Mouse (Mus musculus) embryonic facial prominence, embryonic 13.5 days (tissue): ENCODE data around the gene Trarg1. TPM values are rescaled to one million over a fixed set of nuclear protein-coding genes. Genes with fewer than 3 reads are reported as not detected.

Experiments used
- ATAC-seq: fragments of 200-750 bp; cut with Nextera tagmentation; 2 replicates; pipeline ENCODE4 v1.8.0; 2017; ENCODE audit warnings: low read depth; ENCODE audit not compliant: insufficient number of reproducible peaks, insufficient read depth, low FRiP score, low TSS enrichment
- H3K27ac ChIP-seq: fragments of 300-500 bp; sonication (generic); 2 replicates; pipeline ENCODE4 v1.5.1; 2015; ENCODE audit warnings: moderate library complexity, mild to moderate bottlenecking, inconsistent platforms
- H3K27me3 ChIP-seq: fragments of 300-500 bp; sonication (generic); 2 replicates; pipeline ENCODE4 v1.6.1; 2015; ENCODE audit warnings: mild to moderate bottlenecking, inconsistent platforms
- H3K36me3 ChIP-seq: fragments of 300-500 bp; sonication (generic); 2 replicates; pipeline ENCODE4 v1.6.1; 2015; ENCODE audit warnings: mild to moderate bottlenecking, inconsistent platforms
- H3K4me1 ChIP-seq: fragments of 300-500 bp; sonication (generic); 2 replicates; pipeline ENCODE4 v1.6.1; 2015; ENCODE audit warnings: inconsistent platforms
- H3K4me2 ChIP-seq: fragments of 300-500 bp; sonication (generic); 2 replicates; pipeline ENCODE4 v1.6.1; 2015; ENCODE audit warnings: moderate library complexity, mild to moderate bottlenecking, inconsistent platforms
- H3K4me3 ChIP-seq: fragments of 300-500 bp; sonication (generic); 2 replicates; pipeline ENCODE4 v1.5.1; 2015; ENCODE audit warnings: mild to moderate bottlenecking, inconsistent platforms
- H3K9ac ChIP-seq: fragments of 300-500 bp; sonication (generic); 2 replicates; pipeline ENCODE4 v1.6.1; 2015; ENCODE audit warnings: mild to moderate bottlenecking, inconsistent platforms
- H3K9me3 ChIP-seq: fragments of 300-500 bp; sonication (generic); 2 replicates; pipeline ENCODE4 v1.6.1; 2016; ENCODE audit warnings: inconsistent platforms
- WGBS: fragments of 180-500 bp; shearing (Covaris S2); methylation state at CpG from one replicate; pipeline ENCODE4 v1.1.7; 2015; ENCODE audit warnings: mixed read lengths; 5-methylcytosine and 5-hydroxymethylcytosine counted together
- polyA plus RNA-seq: library from polyadenylated mRNA; unstranded; fragments of >200 nt; fragmentation: Nextera tagmentation; extraction: Ambion mirVana; gene quantifications from 2 replicates; pipeline ENCODE4 v1.2.1, GENCODE M21; 2015

Gene Trarg1
- polyA plus RNA-seq, 1 experiment from 2014 or later = 0.31 TPM

DNA sequence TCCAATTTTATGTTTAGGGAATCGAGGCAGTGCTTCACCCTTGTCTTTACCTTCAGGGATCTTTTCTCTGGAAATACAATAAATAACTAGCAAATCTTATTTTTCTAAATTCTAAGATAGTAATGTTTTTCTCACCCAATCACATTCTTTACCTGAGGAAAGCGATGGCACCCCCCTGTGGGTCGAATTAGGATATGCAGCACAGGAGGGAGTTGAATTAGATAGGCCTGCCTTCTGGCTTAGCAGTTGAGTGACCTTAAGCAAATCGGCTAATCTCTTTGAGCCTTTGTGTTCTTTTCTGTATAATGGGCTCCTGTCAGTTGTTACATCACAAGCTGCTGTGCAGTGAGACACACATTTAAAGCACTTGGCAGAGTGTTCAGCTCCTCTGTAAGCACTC, 4.9 kb upstream of the Trarg1 start:
- Histone ChIP-seq H3K27ac (no peak overlapping the region), H3K9me3 (no peaks in the 10 kb centered on the region), H3K4me1 (peaks cover 15% of the 10 kb centered on the region), H3K4me2 (no peak overlapping the region), H3K27me3 (peaks cover 73% of the 10 kb centered on the region), H3K9ac (no peak overlapping the region), H3K36me3 (no peaks in the 10 kb centered on the region), H3K4me3 (no peak overlapping the region)
- ATAC-seq = no peak
- WGBS = 39% methylated on average over 4 of the region's 4 CpGs

DNA sequence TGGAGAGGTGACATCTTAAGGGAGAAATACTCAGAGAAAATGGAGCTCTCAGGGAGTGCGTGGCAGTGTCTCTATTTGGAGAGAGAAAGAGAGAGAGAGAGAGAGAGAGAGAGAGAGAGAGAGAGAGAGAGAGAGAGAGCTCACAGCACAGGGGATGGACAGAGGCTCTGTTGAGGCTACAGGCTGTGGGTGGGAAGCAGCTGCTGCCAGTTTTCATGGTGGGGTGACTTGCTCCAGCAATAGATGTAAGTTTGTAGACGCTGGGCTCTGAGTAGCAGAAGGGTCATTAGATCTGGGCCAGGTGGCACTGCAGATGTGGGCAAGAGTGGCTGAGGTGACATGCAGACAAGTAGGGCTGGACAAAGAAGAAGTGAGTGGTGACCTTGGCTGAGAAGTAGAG, 6.0 kb downstream of the Trarg1 start:
- H3K4me1 ChIP-seq = no peaks in the 10 kb centered on the region
- WGBS = 60% methylated on average over 2 of the region's 2 CpGs

DNA sequence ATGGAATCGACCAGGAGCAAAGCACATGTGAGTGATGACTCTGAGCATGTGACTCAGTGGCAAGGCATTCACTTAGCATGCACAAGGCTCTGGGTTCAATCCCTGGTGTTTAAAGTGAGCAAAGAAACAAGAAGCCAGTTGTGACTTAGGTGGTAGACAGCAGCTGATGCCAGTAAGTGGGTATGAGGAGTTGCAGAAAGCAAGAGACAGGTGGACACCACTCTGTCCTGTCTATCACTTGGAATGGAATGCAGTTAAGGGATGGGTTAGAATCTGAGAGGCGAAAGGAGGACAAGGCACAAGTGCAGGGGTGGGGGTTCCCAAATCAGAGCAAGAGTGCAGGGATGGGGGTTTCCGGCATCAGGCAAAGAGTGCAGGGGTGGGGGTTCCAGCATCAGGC, 12.5 kb downstream of the Trarg1 start:
- Histone ChIP-seq H3K4me1 (no peaks in the 10 kb centered on the region), H3K9me3 (no peaks in the 10 kb centered on the region), H3K9ac (no peak overlapping the region), H3K4me3 (no peak overlapping the region), H3K27me3 (no peaks in the 10 kb centered on the region), H3K27ac (no peak overlapping the region), H3K4me2 (no peak overlapping the region), H3K36me3 (no peaks in the 10 kb centered on the region)
- ATAC-seq = no peak
- WGBS = 83% methylated on average over 3 of the region's 3 CpGs

More for the DNA sequence above, 6.0 kb downstream of the Trarg1 start:
- ATAC-seq = no peak
- H3K4me2 ChIP-seq = no peak overlapping the region
- no peak overlapping the region for H3K9ac ChIP-seq
- no peak overlapping the region for H3K27ac ChIP-seq
- no peak overlapping the region for H3K4me3 ChIP-seq
- no peaks in the 10 kb centered on the region for H3K36me3 ChIP-seq
- no peaks in the 10 kb centered on the region for H3K9me3 ChIP-seq
- peaks cover 2% of the 10 kb centered on the region; the same call in 1 of the 2 replicates for H3K27me3 ChIP-seq

DNA sequence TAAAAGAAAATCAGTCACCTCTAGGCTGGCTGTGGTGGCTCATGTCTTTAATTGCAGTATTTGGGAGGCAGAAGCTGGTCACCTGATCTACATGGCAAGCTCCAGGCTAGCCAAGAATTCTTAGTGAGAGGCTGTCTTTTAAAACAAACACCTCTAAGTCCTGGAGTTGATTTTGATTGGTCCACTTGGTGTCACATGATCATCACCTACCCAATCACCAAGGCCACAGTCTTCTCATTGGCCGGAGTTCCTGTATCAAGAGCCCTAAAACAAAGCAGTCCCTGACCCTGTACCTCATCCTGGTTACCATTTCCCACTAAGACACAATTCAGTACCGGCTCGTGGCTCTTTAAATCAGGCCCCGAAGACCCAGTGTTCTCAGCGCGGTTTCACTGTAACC, 16.2 kb downstream of the Trarg1 start:
- no peak overlapping the region for H3K4me3 ChIP-seq
- no peaks in the 10 kb centered on the region for H3K36me3 ChIP-seq
- no peak for ATAC-seq
- no peaks in the 10 kb centered on the region for H3K27me3 ChIP-seq
- H3K9me3 ChIP-seq = no peaks in the 10 kb centered on the region
- no peak overlapping the region for H3K9ac ChIP-seq
- H3K4me2 ChIP-seq = no peak overlapping the region
- WGBS = 64% methylated on average over 6 of the region's 6 CpGs
- H3K27ac ChIP-seq = no peak overlapping the region
- no peaks in the 10 kb centered on the region for H3K4me1 ChIP-seq

DNA sequence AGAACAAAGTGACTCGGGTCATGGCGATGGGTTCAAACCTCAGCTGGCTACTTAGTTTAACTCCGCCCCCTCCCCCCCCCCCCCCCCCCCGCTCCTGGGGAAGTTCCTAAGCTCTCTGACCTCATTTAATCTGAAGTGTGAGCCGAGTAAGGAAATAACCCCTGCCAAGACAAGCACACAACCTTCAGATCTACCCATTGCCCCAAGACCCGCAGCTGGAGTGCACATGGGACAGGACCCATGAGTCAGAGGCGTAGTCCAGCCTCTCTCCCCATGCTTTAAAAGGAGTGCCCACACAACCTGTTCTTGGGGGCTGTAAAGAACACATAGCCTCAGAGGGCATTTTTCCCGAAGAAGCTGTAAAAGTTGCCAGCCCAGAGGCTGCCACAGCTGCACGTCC, 20.0 kb downstream of the Trarg1 start:
- no peak for ATAC-seq
- 68% methylated on average over 7 of the region's 9 CpGs for WGBS
- Histone ChIP-seq H3K27ac (no peak overlapping the region), H3K36me3 (no peaks in the 10 kb centered on the region), H3K4me3 (no peak overlapping the region), H3K4me2 (peak overlapping the region; percentile 20; the same call in 1 of the 2 replicates), H3K9ac (no peak overlapping the region), H3K27me3 (no peaks in the 10 kb centered on the region), H3K9me3 (no peaks in the 10 kb centered on the region), H3K4me1 (no peaks in the 10 kb centered on the region)

DNA sequence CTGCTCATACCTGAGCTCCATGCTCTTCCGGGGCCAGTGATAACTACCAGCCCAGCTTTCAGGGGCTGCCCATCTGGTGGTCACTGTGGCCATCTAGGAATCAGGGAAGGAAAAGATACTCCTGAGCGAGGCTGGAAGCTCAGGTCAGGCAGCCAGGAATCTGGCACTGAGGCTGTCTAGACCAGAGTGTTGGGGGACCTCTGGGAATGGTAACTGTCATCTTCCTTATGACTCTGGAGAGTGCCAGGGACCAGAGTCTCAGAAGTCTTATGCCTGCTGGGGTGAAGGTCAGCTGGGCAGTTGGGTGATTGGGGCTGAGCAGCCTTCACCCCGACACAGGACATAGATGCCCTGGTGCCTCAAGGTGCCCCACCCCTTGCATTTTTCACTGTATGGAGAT, 28.0 kb downstream of the Trarg1 start:
- ATAC-seq = no peak
- Histone ChIP-seq H3K4me1 (peaks cover 19% of the 10 kb centered on the region), H3K9me3 (peaks cover 4% of the 10 kb centered on the region; the same call in 1 of the 2 replicates), H3K36me3 (no peaks in the 10 kb centered on the region), H3K4me3 (no peak overlapping the region), H3K4me2 (no peak overlapping the region), H3K27ac (no peak overlapping the region), H3K27me3 (no peaks in the 10 kb centered on the region), H3K9ac (no peak overlapping the region)
- WGBS = 70% methylated on average over 3 of the region's 3 CpGs

DNA sequence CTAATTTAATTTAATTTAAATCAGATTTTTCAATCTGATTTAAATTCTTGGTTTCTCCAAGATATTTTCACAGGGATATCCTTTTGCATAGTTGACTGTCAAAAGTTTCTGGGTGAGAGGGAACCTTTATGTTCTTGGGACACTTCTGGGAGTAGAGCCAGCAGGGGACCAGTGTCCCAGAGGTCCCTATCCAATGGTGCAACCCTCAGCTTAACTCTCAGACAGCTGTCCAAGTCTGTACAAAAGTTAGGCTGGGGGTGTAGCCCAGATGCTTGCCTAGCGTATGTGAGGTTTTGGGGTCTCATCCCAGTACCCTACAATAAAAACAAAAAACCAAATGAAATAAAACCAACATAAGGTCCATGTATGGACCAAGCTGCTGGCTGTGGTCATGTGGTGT, 28.5 kb downstream of the Trarg1 start:
- peaks cover 19% of the 10 kb centered on the region for H3K4me1 ChIP-seq
- H3K27me3 ChIP-seq = no peaks in the 10 kb centered on the region
- H3K36me3 ChIP-seq = no peaks in the 10 kb centered on the region
- H3K4me3 ChIP-seq = no peak overlapping the region
- H3K9me3 ChIP-seq = peaks cover 4% of the 10 kb centered on the region; the same call in 1 of the 2 replicates
- H3K4me2 ChIP-seq = no peak overlapping the region
- H3K9ac ChIP-seq = no peak overlapping the region
- WGBS = 79% methylated on average over 1 of the region's 1 CpGs
- no peak overlapping the region for H3K27ac ChIP-seq
- no peak for ATAC-seq

DNA sequence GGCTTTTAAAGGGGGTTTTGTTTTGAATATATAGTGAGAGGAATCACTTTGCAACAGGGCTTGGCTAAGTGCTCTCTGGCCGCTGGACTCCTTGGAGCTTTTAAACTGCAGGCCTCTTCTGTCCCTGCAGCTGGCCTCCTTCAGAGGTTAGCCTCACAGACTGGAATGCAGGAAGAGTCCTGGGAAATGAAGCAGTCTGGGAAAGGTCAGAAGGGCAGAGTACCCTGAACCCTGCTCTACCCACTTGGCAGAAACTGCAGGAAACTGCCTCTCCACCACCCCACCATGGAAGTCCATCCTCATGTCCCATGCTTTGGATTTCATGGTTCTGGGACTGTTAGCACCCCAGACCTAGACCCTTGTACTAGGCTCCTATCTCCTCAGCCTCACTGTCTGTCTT, 29.3 kb downstream of the Trarg1 start:
- H3K27me3 ChIP-seq = no peaks in the 10 kb centered on the region; the same call in 1 of the 2 replicates
- H3K9ac ChIP-seq = no peak overlapping the region
- ATAC-seq = no peak
- H3K4me3 ChIP-seq = no peak overlapping the region
- no peak overlapping the region for H3K27ac ChIP-seq
- H3K4me2 ChIP-seq = no peak overlapping the region
- peaks cover 19% of the 10 kb centered on the region for H3K4me1 ChIP-seq
- H3K36me3 ChIP-seq = no peaks in the 10 kb centered on the region
- peaks cover 4% of the 10 kb centered on the region; the same call in 1 of the 2 replicates for H3K9me3 ChIP-seq
- WGBS = 34% methylated on average over 1 of the region's 1 CpGs

DNA sequence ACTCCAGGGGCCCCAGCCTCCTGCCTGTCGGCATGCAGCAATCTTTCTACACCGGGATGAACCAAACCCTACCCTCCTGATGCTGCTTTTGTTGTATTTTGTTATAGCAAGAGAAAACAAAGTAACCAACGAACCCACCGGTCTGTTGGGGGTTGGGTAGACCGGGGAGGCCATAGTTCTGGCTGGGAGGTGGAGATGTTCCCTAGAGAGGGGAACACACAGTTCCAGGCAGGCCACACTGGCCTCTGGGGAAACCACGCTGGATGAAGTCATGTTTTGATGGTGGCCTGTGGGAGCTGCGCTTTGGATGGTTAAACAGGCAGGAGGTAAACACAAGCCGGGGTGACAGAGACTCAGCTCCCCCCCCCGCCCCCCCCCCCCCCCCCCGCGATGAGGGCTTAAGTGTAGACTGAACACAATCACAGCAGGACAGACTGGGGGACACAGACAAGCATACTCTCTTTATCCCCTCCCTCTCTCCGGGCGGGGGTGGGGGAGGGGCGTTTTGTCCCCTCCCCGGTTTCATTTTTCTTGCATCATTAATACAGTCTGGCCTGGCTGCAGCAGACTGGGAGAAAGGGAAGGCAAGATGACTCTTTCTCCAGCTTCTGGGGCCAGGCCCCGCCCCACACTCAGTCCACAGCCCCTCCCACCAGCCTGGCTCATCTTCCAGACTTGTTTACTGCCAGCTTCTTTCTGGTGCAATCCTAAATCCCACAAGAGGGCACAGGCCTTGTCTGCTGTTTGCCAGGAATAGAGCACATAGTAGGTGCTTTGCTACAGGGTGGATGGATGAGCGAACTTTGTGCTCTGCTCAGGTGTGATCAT, 30.2 kb downstream of the Trarg1 start:
- Histone ChIP-seq H3K27ac (peak overlapping the region; percentile 39; the same call in 1 of the 2 replicates), H3K9ac (no peak overlapping the region; the same call in 1 of the 2 replicates), H3K4me1 (peaks cover 19% of the 10 kb centered on the region), H3K27me3 (no peaks in the 10 kb centered on the region; the same call in 1 of the 2 replicates), H3K9me3 (peaks cover 4% of the 10 kb centered on the region; the same call in 1 of the 2 replicates), H3K4me3 (peak overlapping the region; percentile 12; the same call in 1 of the 2 replicates), H3K36me3 (no peaks in the 10 kb centered on the region), H3K4me2 (peak overlapping the region; percentile 41)
- ATAC-seq = peak; percentile 44; the same call in 1 of the 2 replicates
- WGBS = 23% methylated on average over 13 of the region's 17 CpGs

DNA sequence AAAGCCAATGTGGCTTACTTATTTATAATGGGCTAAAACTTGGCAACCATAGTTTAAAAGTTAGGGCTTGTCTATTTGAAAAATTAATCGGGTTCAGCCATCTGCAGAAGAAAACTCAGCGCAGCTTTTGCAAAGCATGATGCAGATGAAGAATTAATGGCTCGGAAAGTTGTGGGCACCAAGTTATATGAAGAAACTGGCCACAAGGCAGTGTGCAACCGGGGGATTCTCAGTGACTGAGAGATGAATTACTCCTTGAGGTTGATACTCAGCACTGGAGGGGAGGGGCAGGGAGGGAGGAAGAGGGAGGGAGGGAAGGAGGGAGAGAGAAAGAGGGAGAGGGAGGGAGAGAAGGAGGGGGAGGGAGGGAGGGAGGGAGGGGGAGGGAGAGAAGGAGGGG, 37.4 kb downstream of the Trarg1 start:
- Histone ChIP-seq H3K27ac (no peak overlapping the region), H3K9ac (no peak overlapping the region), H3K9me3 (no peaks in the 10 kb centered on the region), H3K4me2 (no peak overlapping the region), H3K36me3 (no peaks in the 10 kb centered on the region), H3K27me3 (no peaks in the 10 kb centered on the region; the same call in 1 of the 2 replicates), H3K4me1 (peaks cover 2% of the 10 kb centered on the region; the same call in 1 of the 2 replicates), H3K4me3 (no peak overlapping the region)
- 69% methylated on average over 4 of the region's 4 CpGs for WGBS
- no peak for ATAC-seq

DNA sequence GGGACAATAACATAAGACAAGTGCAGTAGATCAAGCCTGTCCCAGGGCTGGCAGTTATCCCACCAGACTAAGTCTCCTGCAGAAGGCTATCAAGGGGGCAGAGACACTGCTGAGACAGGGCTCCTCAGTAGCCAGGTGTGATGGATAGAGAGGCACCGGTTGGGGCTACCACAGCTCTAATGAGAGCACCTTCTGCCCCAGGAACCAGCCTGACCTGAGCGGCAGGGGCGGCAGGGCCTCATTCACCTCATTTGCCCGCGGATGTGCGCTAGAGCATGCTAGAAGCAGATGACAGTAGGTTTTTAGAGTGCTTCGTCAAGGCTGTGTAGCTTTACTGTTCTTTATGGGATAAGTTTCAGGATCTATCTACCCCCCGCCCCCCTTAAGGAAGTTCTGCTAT, 44.3 kb downstream of the Trarg1 start:
- Histone ChIP-seq H3K9me3 (no peaks in the 10 kb centered on the region), H3K27me3 (no peaks in the 10 kb centered on the region), H3K4me2 (no peak overlapping the region), H3K36me3 (peaks cover 18% of the 10 kb centered on the region), H3K4me3 (no peak overlapping the region), H3K27ac (no peak overlapping the region), H3K4me1 (no peaks in the 10 kb centered on the region), H3K9ac (no peak overlapping the region)
- 79% methylated on average over 8 of the region's 8 CpGs for WGBS
- no peak for ATAC-seq

DNA sequence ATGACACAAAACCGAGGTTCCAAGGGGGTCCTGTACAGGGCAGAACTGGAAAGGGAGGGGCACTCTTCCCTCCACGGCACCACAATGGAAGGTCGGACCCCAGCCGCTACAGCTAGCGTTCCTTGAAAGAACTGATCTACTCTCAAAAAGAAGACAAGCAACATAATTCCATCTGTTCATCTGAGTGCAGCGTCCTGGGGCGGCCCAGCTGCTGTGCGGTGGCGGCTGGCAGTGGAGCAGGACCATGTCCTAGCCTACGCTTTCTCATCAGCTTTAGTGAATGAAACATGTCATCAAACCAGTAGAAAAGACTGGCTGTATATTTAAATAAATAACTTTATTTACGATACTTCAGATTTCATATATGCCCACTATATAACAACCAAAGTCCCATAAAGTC, 48.5 kb downstream of the Trarg1 start:
- no peak for ATAC-seq
- H3K27me3 ChIP-seq = no peaks in the 10 kb centered on the region
- H3K27ac ChIP-seq = no peak overlapping the region
- H3K9me3 ChIP-seq = no peaks in the 10 kb centered on the region
- H3K9ac ChIP-seq = no peak overlapping the region
- peaks cover 54% of the 10 kb centered on the region for H3K36me3 ChIP-seq
- H3K4me2 ChIP-seq = no peak overlapping the region
- no peaks in the 10 kb centered on the region for H3K4me1 ChIP-seq
- 92% methylated on average over 11 of the region's 11 CpGs for WGBS
- H3K4me3 ChIP-seq = no peak overlapping the region
